Mouse (Mus musculus): ENCODE measurements at regions not wholly inside any gene's neighbourhood (a gene's known extent, or its start where the extent isn't known, plus 50 kb on each side); places are given as distances from the start of the nearest gene placed in this dataset.

DNA sequence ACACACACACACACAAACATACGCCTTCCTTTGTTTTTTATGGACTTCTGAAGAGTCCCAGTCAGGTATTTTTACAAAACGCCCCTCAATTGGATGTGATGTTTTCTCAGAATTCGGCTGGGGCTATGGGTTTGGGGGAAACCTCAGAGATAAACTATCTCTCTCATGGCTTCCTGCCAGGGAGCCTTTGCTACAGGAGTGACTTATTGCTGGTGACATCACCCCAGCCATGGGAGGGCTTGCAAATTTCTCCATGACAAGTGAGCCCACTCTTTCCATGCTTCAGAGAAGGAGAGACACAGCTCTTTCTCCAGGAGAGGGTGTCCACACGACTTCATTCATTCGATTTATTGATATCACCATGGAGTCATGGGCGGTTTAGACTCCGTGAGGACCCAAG is 175.5 kb downstream of the Cdc5l start:
- H3K4me3 ChIP-seq (ENCODE audit: low read depth, low read length), result no peak overlapping the region
- H3K4me1 ChIP-seq (ENCODE audit: control insufficient read depth, insufficient read depth), result no peaks in the 10 kb centered on the region
- ATAC-seq (ENCODE audit: insufficient read depth, low read depth), result no peak
- H3K9ac ChIP-seq (replicated peaks; ENCODE audit: low read depth, low read length), result no peak overlapping the region
- 63% methylated on average over 7 of the region's 7 CpGs for whole genome bisulfite sequencing
- H3K9me3 ChIP-seq (replicated peaks; ENCODE audit: control insufficient read depth, low read length), result no peaks in the 10 kb centered on the region
- 0 out of 2 replicates have a peak, but pooled peaks cover 6% of the 10 kb centered on the region for H3K27me3 ChIP-seq (ENCODE audit: control insufficient read depth, insufficient read depth, low read length)
- no peak overlapping the region for H3K4me2 ChIP-seq (ENCODE audit: low read depth, low read length)
- no peak for DNase-seq (ENCODE audit: low spot score)
- TF ChIP-seq CTCF (IDR thresholded peaks at IDR 0.05; ENCODE audit: low read depth) (no peak), EP300 (IDR thresholded peaks at IDR 0.05; ENCODE audit: low read depth) (no peak)
- no peak overlapping the region for H3K27ac ChIP-seq (ENCODE audit: low read depth)
- H3K36me3 ChIP-seq (replicated peaks; ENCODE audit: control insufficient read depth, insufficient read depth, low read length), result no peaks in the 10 kb centered on the region

DNA sequence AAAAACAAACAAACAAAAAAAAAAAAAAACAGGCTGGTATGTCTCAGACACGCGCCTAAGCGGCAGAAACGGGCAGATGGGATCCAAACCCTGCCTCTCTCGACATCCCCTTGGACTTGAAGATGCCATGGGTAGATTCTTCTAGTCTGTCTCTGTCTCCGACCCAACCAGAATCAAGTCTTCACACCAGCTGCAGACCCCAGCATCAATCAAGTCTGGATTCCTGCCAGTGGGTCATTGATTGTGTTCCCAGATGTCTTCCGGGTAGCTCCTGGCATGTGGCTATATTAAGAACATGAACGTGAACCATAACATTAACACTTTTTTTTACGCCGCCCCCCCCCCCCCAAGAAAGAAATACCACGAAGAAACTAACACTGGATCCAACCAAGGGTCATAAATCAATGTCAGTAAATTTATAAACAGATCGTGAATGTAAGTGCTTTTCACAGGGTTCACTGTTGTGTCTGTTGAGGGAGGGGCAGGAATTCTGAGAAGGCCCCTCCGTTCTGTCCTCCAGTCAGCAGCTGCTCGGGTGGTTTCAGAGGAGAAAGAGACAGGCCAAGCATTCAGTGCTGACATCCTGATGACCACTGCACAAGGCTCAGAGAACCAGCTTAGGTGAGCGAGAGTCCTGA is 180.8 kb downstream of the Cdc5l start:
- no peaks in the 10 kb centered on the region for H3K36me3 ChIP-seq (replicated peaks; ENCODE audit: control insufficient read depth, insufficient read depth, low read length)
- H3K9me3 ChIP-seq (replicated peaks; ENCODE audit: control insufficient read depth, low read length), result no peaks in the 10 kb centered on the region
- no peak overlapping the region for H3K4me3 ChIP-seq (ENCODE audit: low read depth, low read length)
- DNase-seq (ENCODE audit: low spot score) (no peak), ATAC-seq (ENCODE audit: insufficient read depth, low read depth) (no peak)
- 0 out of 2 replicates have a peak, but pooled peaks cover 6% of the 10 kb centered on the region for H3K27me3 ChIP-seq (ENCODE audit: control insufficient read depth, insufficient read depth, low read length)
- H3K9ac ChIP-seq (replicated peaks; ENCODE audit: low read depth, low read length), result no peak overlapping the region
- no peak overlapping the region for H3K4me2 ChIP-seq (ENCODE audit: low read depth, low read length)
- TF ChIP-seq EP300 (IDR thresholded peaks at IDR 0.05; ENCODE audit: low read depth) (no peak), CTCF (IDR thresholded peaks at IDR 0.05; ENCODE audit: low read depth) (no peak)
- H3K4me1 ChIP-seq (ENCODE audit: control insufficient read depth, insufficient read depth), result no peaks in the 10 kb centered on the region
- no peak overlapping the region for H3K27ac ChIP-seq (ENCODE audit: low read depth)
- WGBS, result 58% methylated on average over 15 of the region's 15 CpGs

DNA sequence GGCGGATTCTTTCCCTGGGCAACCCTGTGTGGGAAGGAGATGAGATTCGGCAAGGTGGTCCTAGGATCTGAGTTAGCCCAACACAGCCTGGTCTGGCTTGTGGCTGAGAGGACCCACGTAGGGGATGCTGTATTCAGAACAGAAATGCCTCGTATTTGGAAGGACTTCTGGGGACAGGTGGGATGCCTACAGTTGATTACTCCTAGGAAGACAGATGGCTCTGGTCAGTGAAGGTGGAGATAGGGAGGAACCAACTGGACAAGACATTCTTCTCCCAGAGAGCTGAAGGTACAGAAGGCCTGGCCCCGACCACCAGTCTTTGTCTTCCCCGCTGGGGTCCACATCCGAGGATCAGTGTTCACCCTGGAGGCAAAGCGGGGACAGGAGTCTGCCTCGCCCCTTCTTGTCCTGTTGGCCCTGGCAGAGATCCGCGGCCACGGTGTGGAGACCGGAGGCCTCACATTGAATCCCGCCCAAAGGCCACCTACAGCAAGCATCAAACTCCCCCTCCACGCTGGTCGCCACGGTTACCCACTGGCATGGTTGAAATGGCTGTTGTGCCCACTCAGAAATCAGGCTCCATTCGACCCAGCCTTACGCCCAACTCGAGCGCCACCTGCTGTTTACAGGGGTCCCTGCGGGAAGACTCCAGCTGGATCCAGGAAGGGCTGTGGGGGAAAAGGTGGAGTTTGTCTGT is 182.4 kb downstream of the Cdc5l start:
- peak; percentile 42 for DNase-seq (ENCODE audit: low spot score)

DNA sequence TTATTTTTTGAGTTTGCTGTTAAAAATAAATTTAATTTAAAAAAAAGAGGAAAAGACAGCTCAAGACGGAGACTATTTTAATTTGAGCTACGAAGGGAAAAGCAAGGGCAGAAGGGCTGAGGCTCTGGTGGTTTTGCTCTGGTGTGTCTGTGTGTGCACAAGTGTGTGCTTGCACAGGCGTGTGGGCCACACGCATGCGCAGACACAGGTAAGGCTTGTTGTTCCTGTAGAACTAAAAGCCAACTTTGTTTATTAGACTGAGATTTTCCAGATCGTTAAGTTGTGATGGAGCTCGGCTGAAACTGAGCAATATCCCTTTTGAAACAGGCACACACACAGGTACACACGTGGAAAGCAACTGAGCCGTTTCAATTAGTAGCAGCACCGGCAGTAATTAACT is 183.1 kb downstream of the Cdc5l start:
- H3K4me1 ChIP-seq (ENCODE audit: control insufficient read depth, insufficient read depth), result no peaks in the 10 kb centered on the region
- no peak for ATAC-seq (ENCODE audit: insufficient read depth, low read depth)

More for the DNA sequence above, 182.4 kb downstream of the Cdc5l start:
- Histone ChIP-seq H3K36me3 (replicated peaks; ENCODE audit: control insufficient read depth, insufficient read depth, low read length) (no peaks in the 10 kb centered on the region), H3K27ac (ENCODE audit: low read depth) (no peak overlapping the region), H3K4me2 (ENCODE audit: low read depth, low read length) (peak overlapping the region; percentile 39), H3K27me3 (ENCODE audit: control insufficient read depth, insufficient read depth, low read length) (0 out of 2 replicates have a peak, but pooled peaks cover 6% of the 10 kb centered on the region), H3K9ac (replicated peaks; ENCODE audit: low read depth, low read length) (no peak overlapping the region), H3K9me3 (replicated peaks; ENCODE audit: control insufficient read depth, low read length) (no peaks in the 10 kb centered on the region), H3K4me3 (ENCODE audit: low read depth, low read length) (no peak overlapping the region), H3K4me1 (ENCODE audit: control insufficient read depth, insufficient read depth) (no peaks in the 10 kb centered on the region)
- peak; percentile 71; the same call in 1 of the 2 replicates for ATAC-seq (ENCODE audit: insufficient read depth, low read depth)
- TF ChIP-seq CTCF (IDR thresholded peaks at IDR 0.05; ENCODE audit: low read depth) (peak; percentile 89), EP300 (IDR thresholded peaks at IDR 0.05; ENCODE audit: low read depth) (no peak)
- WGBS, result 35% methylated on average over 22 of the region's 22 CpGs

DNA sequence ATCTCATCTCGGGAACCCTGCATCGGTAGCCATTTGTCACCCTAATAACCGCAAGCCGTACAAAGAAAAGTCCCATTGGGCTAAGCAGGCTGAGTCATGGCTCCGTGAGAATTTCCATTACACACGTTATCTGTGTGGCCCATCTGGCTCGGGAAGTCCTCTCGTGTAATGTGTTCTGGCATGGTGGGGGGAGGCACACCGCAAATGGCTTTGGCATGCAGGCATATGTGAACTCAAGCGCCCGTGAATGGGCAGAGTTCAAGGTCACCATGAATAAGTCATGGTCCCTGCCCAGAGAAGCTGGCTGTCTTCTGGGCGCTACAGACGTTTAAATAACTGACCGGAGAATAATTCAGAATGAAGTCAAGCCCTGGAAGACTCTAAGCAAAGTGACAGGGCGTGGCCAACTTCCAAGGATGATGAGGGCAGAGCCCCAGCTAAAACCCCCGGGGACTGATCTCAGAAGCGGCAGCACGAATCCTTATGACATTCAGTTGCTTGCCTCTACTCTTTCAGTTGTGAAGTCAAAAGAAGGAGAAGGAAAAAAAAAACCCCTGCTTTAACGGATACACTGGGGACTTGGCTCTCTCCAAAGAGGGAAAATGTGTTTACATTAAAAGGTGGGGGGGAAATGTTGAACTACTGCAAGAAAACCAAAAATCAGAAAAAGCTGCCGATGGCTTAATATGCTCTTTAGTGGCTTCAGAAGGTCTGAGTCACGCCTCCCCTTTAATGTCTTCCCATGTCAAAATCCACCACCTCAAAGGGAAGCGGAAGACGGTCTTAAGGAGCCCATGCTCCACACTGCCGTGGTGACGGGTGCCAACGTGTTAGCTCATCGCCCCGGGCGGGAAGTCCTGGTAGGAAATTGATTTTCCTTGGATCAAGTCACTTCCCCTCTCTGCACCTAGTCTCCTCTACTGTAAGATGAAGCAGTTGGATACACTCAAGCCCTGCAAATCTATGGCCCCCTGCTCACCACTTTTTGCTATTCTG is 186.1 kb downstream of the Cdc5l start:
- Histone ChIP-seq H3K9ac (replicated peaks; ENCODE audit: low read depth, low read length) (no peak overlapping the region), H3K4me2 (ENCODE audit: low read depth, low read length) (no peak overlapping the region), H3K36me3 (replicated peaks; ENCODE audit: control insufficient read depth, insufficient read depth, low read length) (no peaks in the 10 kb centered on the region), H3K27ac (ENCODE audit: low read depth) (no peak overlapping the region), H3K4me3 (ENCODE audit: low read depth, low read length) (no peak overlapping the region), H3K9me3 (replicated peaks; ENCODE audit: control insufficient read depth, low read length) (no peaks in the 10 kb centered on the region), H3K27me3 (ENCODE audit: control insufficient read depth, insufficient read depth, low read length) (no peaks in the 10 kb centered on the region), H3K4me1 (ENCODE audit: control insufficient read depth, insufficient read depth) (peaks cover 4% of the 10 kb centered on the region; the same call in 1 of the 2 replicates)
- no peak for TF ChIP-seq EP300 (IDR thresholded peaks at IDR 0.05; ENCODE audit: low read depth)
- TF ChIP-seq CTCF (IDR thresholded peaks at IDR 0.05; ENCODE audit: low read depth), result no peak
- no peak for ATAC-seq (ENCODE audit: insufficient read depth, low read depth)
- DNase-seq (ENCODE audit: low spot score), result no peak
- WGBS, result 73% methylated on average over 29 of the region's 29 CpGs

More for the DNA sequence above, 183.1 kb downstream of the Cdc5l start:
- 0 out of 2 replicates have a peak, but pooled peaks cover 6% of the 10 kb centered on the region for H3K27me3 ChIP-seq (ENCODE audit: control insufficient read depth, insufficient read depth, low read length)
- H3K27ac ChIP-seq (ENCODE audit: low read depth), result no peak overlapping the region
- no peak overlapping the region for H3K4me3 ChIP-seq (ENCODE audit: low read depth, low read length)
- no peaks in the 10 kb centered on the region for H3K9me3 ChIP-seq (replicated peaks; ENCODE audit: control insufficient read depth, low read length)
- H3K36me3 ChIP-seq (replicated peaks; ENCODE audit: control insufficient read depth, insufficient read depth, low read length), result no peaks in the 10 kb centered on the region
- DNase-seq (ENCODE audit: low spot score), result no peak
- H3K4me2 ChIP-seq (ENCODE audit: low read depth, low read length), result no peak overlapping the region
- 91% methylated on average over 10 of the region's 10 CpGs for WGBS
- H3K9ac ChIP-seq (replicated peaks; ENCODE audit: low read depth, low read length), result no peak overlapping the region
- TF ChIP-seq CTCF (IDR thresholded peaks at IDR 0.05; ENCODE audit: low read depth) (no peak), EP300 (IDR thresholded peaks at IDR 0.05; ENCODE audit: low read depth) (no peak)
